Mouse (Mus musculus) heart, embryonic 13.5 days (tissue): ENCODE measurements around the gene Krt42. TPM values are rescaled to one million over a fixed set of nuclear protein-coding genes. Genes with fewer than 3 reads are reported as not detected.
A peak's percentile ranks its signal among the peaks of the same experiment; 100 is the strongest.

ENCODE experiments used
- ATAC-seq: fragments of 200-750 bp; cut with Nextera tagmentation; 2 replicates; pipeline ENCODE4 v1.8.0; 2017; ENCODE audit warnings: moderate TSS enrichment; ENCODE audit not compliant: insufficient number of reproducible peaks, low FRiP score, low TSS enrichment; ENCODE audit errors: extremely low read depth
- H3K27ac ChIP-seq: fragments of 300-500 bp; sonication (generic); replicated peaks from 2 replicates; pipeline ENCODE4 v1.5.1; 2015; ENCODE audit warnings: moderate library complexity, mild to moderate bottlenecking, inconsistent platforms
- H3K27me3 ChIP-seq: fragments of 300-500 bp; sonication (generic); replicated peaks from 2 replicates; pipeline ENCODE4 v1.6.1; 2015; ENCODE audit warnings: mild to moderate bottlenecking, inconsistent platforms
- H3K36me3 ChIP-seq: fragments of 300-500 bp; sonication (generic); 2 replicates; pipeline ENCODE4 v1.6.1; 2015; ENCODE audit warnings: mild to moderate bottlenecking, inconsistent platforms
- H3K4me1 ChIP-seq: fragments of 300-500 bp; sonication (generic); 2 replicates; pipeline ENCODE4 v1.6.1; 2015; ENCODE audit warnings: inconsistent platforms
- H3K4me2 ChIP-seq: fragments of 300-500 bp; sonication (generic); 2 replicates; pipeline ENCODE4 v1.6.1; 2015; ENCODE audit warnings: inconsistent platforms, mild to moderate bottlenecking, moderate library complexity
- H3K4me3 ChIP-seq: fragments of 300-500 bp; sonication (generic); 2 replicates; pipeline ENCODE4 v1.5.1; 2015; ENCODE audit warnings: moderate library complexity, mild to moderate bottlenecking, inconsistent platforms
- H3K9ac ChIP-seq: fragments of 300-500 bp; sonication (generic); 2 replicates; pipeline ENCODE4 v1.6.1; 2015; ENCODE audit warnings: inconsistent platforms, mild to moderate bottlenecking, moderate library complexity
- H3K9me3 ChIP-seq: fragments of 300-500 bp; sonication (generic); 2 replicates; pipeline ENCODE4 v1.6.1; 2016; ENCODE audit warnings: inconsistent platforms
- WGBS: fragments of 180-500 bp; shearing (Covaris S2); methylation state at CpG from one replicate; pipeline ENCODE4 v1.1.7; 2015; ENCODE audit warnings: mixed read lengths; 5-methylcytosine and 5-hydroxymethylcytosine counted together
- polyA plus RNA-seq: library from polyadenylated mRNA; unstranded; fragments of >200 nt; fragmentation: Nextera tagmentation; extraction: Ambion mirVana; gene quantifications from 2 replicates; pipeline ENCODE4 v1.2.1, GENCODE M21; 2015

The Krt42 gene
- polyA plus RNA-seq, 1 experiment from 2014 or later = not detected

GRCm38 (mm10) chr11:100277726-100278480 is 8.2 kb upstream of the Krt42 start:
- no peak for ATAC-seq
- H3K36me3 ChIP-seq = no peaks in the 10 kb centered on the region
- H3K27ac ChIP-seq = no peak overlapping the region
- no peak overlapping the region for H3K9ac ChIP-seq
- no peak overlapping the region for H3K4me3 ChIP-seq
- H3K4me2 ChIP-seq = no peak overlapping the region
- H3K4me1 ChIP-seq = peaks cover 7% of the 10 kb centered on the region
- H3K27me3 ChIP-seq = peaks cover 8% of the 10 kb centered on the region; the same call in 1 of the 2 replicates
- H3K9me3 ChIP-seq = no peaks in the 10 kb centered on the region
- 61% methylated on average over 15 of the region's 15 CpGs for WGBS

DNA sequence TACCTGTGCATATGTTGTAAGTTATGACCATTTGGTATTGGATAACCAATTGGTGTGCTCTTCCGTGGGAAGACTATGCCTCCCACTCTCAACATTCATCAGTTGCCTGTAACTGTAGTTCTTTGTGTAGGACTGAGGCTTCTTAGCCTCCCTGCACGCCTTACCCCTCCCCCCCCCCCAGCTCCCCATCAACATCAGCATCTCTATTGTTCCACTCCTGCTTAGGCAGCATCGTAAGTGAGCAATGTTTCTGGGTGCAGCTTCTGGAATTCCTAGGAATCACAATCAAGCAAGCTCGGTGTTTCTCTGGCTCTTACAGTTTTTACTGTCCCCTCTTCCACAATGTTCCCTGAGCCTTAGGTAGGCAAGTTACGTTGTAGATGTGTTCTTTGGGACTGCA is 5.8 kb upstream of the Krt42 start:
- H3K4me1 ChIP-seq = peaks cover 7% of the 10 kb centered on the region
- H3K4me2 ChIP-seq = no peak overlapping the region
- no peak for ATAC-seq
- 51% methylated on average over 5 of the region's 5 CpGs for WGBS
- H3K9me3 ChIP-seq = no peaks in the 10 kb centered on the region
- H3K36me3 ChIP-seq = no peaks in the 10 kb centered on the region
- peaks cover 26% of the 10 kb centered on the region for H3K27me3 ChIP-seq
- no peak overlapping the region for H3K9ac ChIP-seq
- no peak overlapping the region for H3K27ac ChIP-seq
- no peak overlapping the region for H3K4me3 ChIP-seq

DNA sequence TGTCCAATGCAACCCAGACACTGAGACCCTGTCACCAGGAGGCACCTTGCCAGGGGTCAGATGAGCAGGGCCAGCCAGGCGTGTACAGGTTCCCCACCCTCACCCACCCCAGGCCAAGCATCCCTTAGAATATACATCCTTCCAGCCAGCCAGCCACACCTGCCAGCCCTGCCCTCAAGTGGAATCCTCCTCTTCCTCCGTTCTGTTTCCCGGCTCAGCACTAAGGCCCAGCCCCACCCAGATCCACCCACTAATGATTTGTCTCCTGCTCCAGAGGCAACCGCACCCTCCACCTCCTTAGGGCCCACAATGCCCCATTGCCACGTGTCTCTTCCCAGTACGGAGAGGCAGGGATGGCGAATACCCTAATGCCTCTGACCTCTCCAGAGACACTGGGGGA is 5.0 kb upstream of the Krt42 start:
- H3K27me3 ChIP-seq = peaks cover 28% of the 10 kb centered on the region
- ATAC-seq = no peak; the same call in 1 of the 2 replicates

DNA sequence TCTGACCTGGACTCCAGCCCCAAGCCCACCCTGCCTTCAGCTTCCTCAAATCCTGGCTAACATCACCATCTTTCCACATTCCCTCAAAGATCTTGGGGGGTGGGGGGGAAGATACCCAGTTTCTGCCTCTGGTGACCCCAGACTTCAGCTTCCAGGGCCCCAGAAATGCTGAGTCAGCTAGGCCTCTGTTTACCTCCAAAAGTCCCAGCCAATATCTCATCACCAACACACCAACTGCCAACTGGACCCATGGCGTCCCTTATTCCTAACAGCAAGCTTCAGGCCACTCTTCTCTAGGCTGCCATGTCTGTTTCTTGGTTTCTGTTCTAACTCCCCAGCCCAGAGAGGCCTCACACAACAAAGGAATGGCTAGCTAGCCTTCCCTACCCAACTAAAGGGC is 2.2 kb upstream of the Krt42 start:
- Histone ChIP-seq H3K9ac (no peak overlapping the region), H3K4me1 (peaks cover 7% of the 10 kb centered on the region), H3K27ac (no peak overlapping the region), H3K27me3 (peaks cover 30% of the 10 kb centered on the region), H3K4me2 (no peak overlapping the region), H3K9me3 (no peaks in the 10 kb centered on the region), H3K4me3 (no peak overlapping the region), H3K36me3 (no peaks in the 10 kb centered on the region)
- ATAC-seq = no peak
- whole genome bisulfite sequencing = 84% methylated on average over 1 of the region's 1 CpGs

More for the DNA sequence above, 5.0 kb upstream of the Krt42 start:
- H3K36me3 ChIP-seq = no peaks in the 10 kb centered on the region
- no peak overlapping the region for H3K27ac ChIP-seq
- no peak overlapping the region for H3K4me2 ChIP-seq
- H3K4me3 ChIP-seq = no peak overlapping the region
- no peak overlapping the region for H3K9ac ChIP-seq
- H3K4me1 ChIP-seq = peaks cover 7% of the 10 kb centered on the region
- WGBS = 72% methylated on average over 7 of the region's 7 CpGs
- H3K9me3 ChIP-seq = no peaks in the 10 kb centered on the region

GRCm38 (mm10) chr11:100262058-100262980 is 7.4 kb downstream of the Krt42 start:
- H3K27ac ChIP-seq = no peak overlapping the region
- 23% methylated on average over 13 of the region's 13 CpGs for WGBS
- H3K27me3 ChIP-seq = peaks cover 53% of the 10 kb centered on the region
- H3K4me1 ChIP-seq = peaks cover 5% of the 10 kb centered on the region
- H3K4me3 ChIP-seq = no peak overlapping the region
- no peaks in the 10 kb centered on the region for H3K36me3 ChIP-seq
- H3K9ac ChIP-seq = no peak overlapping the region
- no peaks in the 10 kb centered on the region for H3K9me3 ChIP-seq
- H3K4me2 ChIP-seq = no peak overlapping the region
- no peak for ATAC-seq

DNA sequence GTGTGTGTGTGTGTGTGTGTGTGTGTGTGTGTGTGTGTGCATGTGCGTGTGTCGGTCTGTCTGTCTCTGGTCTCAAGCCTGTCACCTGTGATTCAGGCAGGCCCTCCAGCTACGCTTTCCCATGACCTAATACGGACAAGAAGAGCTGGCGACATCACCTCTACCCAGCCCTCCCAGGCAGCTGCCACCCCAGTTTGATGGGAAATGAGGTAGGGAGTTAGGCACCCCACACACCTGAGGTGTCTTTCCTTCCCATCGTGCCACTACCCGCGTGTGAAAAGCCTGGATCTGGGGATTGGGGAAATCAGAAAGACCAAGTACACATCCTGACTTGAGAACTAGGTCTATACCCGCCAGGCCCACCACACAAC is 8.5 kb downstream of the Krt42 start:
- Histone ChIP-seq H3K4me2 (no peak overlapping the region), H3K36me3 (no peaks in the 10 kb centered on the region)

DNA sequence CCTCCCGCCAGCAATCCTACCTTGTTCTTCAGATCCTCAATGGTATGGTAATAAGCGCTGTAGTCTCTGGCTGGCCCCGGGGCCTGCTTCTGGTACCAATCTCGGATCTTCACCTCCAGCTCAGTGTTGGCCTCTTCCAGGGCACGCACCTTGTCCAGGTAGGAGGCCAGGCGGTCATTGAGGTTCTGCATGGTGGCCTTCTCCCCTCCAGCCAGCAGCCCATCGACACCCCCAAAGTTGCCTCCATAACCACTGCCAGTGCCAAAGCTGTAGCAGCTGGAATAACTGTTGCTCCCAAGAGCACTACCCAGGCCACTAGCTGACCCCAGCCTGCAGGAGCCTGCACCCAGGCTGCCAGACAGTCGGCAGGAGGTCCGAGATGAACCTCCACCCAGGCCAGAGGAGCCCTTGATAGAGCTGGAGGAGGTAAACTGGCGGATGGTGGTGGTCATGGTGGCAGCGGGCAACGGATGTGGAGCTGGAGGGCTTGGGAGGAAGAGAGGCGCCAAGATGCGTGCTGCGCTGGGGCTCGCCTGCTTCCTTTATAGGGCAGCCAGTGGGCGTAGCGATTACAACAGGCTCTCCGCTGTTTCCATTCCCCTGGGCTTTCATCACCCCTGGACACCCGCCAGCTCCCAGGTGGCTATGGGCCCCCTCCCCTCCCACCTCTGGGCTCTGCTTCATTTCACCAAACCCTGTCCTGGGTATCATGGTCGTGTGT is 9.0 kb downstream of the Krt42 start, which contains the start of gene Krt17:
Gene Krt17 (minus strand): TSS at position 516 of the 721 bp plus-strand sequence.
- no peak for ATAC-seq
- peak within 1 kb of the TSS; percentile 26 for H3K4me2 ChIP-seq
- H3K27ac ChIP-seq = no peak within 1 kb of the TSS
- peaks cover 49% of the 10 kb centered on the region for H3K27me3 ChIP-seq
- 66% methylated on average over 21 of the region's 21 CpGs for WGBS
- H3K4me1 ChIP-seq = peaks cover 5% of the 10 kb centered on the region
- H3K9me3 ChIP-seq = no peaks in the 10 kb centered on the region
- no peak within 1 kb of the TSS for H3K9ac ChIP-seq
- no peaks in the 10 kb centered on the region for H3K36me3 ChIP-seq
- no peak within 1 kb of the TSS for H3K4me3 ChIP-seq

More for the DNA sequence above, 8.5 kb downstream of the Krt42 start:
- ATAC-seq = no peak
- H3K27me3 ChIP-seq = peaks cover 49% of the 10 kb centered on the region
- 71% methylated on average over 9 of the region's 9 CpGs for WGBS
- H3K4me1 ChIP-seq = peaks cover 5% of the 10 kb centered on the region
- H3K4me3 ChIP-seq = no peak overlapping the region
- H3K9me3 ChIP-seq = no peaks in the 10 kb centered on the region
- no peak overlapping the region for H3K9ac ChIP-seq
- H3K27ac ChIP-seq = no peak overlapping the region

DNA sequence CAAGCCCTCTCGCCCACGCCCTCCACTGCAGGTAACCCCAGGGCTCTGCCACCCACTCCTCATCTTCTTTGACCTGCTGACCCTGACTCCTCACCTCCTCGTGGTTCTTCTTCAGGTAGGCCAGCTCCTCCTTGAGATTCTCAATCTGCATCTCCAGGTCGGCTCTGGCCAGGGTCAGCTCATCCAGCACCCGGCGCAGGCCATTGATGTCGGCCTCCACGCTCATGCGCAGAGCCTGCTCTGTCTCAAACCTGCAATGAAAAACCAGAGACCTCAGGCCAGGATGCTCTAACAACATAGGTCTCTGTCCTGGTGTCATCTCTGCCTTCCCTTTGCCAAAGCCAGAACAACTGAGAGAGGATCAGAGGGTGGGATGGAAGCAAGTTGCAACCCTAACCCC is 10.6 kb downstream of the Krt42 start:
- Histone ChIP-seq H3K4me2 (no peak overlapping the region), H3K36me3 (no peaks in the 10 kb centered on the region), H3K27me3 (peaks cover 37% of the 10 kb centered on the region), H3K9me3 (no peaks in the 10 kb centered on the region), H3K4me3 (no peak overlapping the region), H3K27ac (no peak overlapping the region), H3K9ac (no peak overlapping the region), H3K4me1 (peaks cover 5% of the 10 kb centered on the region)
- 85% methylated on average over 9 of the region's 9 CpGs for WGBS
- ATAC-seq = no peak

DNA sequence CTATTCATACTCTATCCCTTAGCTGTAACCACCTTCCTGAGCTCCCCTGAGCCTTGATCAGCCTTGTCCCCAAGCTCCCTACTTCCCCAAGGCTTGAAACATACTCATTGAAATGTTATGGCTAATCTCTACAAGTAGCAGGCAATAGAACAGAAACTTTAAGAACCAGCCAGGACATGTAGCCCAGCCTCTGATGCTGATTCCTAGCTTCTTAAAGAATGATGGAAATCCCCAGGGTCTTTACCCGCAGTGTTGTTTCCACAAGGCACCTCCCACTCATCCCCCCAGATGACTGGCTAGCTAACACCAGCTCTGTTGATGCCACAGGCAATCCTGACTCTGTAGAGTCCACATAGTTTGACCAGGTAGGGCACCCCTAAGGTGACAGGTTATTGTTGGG is 11.7 kb downstream of the Krt42 start:
- Histone ChIP-seq H3K4me1 (peaks cover 5% of the 10 kb centered on the region), H3K4me2 (no peak overlapping the region), H3K9me3 (no peaks in the 10 kb centered on the region), H3K9ac (no peak overlapping the region), H3K4me3 (no peak overlapping the region), H3K36me3 (no peaks in the 10 kb centered on the region), H3K27me3 (peaks cover 26% of the 10 kb centered on the region), H3K27ac (no peak overlapping the region)
- WGBS = 71% methylated on average over 1 of the region's 1 CpGs
- ATAC-seq = no peak

DNA sequence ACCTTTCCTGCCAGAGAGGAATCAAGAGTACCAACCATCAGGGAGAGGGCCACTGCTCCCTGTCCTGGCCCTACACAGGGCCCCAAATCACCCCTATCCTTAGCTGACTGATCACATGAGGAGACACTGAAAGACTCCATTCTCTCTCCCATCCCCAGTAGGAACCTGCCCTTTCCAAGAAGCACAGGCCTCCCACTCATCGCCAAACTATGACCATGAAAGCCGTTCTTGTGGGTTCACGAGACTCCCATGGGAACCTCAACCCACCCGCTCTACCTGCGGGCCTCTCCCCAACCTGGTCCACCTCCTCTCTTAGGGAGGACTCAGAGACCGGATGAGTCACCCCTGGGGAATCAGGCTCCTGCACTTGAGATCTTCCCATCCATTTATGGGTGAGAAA is 14.2 kb downstream of the Krt42 start:
- no peak overlapping the region for H3K4me3 ChIP-seq
- no peak for ATAC-seq
- H3K4me1 ChIP-seq = no peaks in the 10 kb centered on the region

More for the DNA sequence above, 14.2 kb downstream of the Krt42 start:
- 88% methylated on average over 6 of the region's 6 CpGs for WGBS
- Histone ChIP-seq H3K27me3 (peaks cover 7% of the 10 kb centered on the region; the same call in 1 of the 2 replicates), H3K27ac (no peak overlapping the region), H3K36me3 (no peaks in the 10 kb centered on the region), H3K9me3 (no peaks in the 10 kb centered on the region), H3K9ac (no peak overlapping the region), H3K4me2 (no peak overlapping the region)
